8 mouse cellular contexts compared by ENCODE assay signal in the genomic region with DNA sequence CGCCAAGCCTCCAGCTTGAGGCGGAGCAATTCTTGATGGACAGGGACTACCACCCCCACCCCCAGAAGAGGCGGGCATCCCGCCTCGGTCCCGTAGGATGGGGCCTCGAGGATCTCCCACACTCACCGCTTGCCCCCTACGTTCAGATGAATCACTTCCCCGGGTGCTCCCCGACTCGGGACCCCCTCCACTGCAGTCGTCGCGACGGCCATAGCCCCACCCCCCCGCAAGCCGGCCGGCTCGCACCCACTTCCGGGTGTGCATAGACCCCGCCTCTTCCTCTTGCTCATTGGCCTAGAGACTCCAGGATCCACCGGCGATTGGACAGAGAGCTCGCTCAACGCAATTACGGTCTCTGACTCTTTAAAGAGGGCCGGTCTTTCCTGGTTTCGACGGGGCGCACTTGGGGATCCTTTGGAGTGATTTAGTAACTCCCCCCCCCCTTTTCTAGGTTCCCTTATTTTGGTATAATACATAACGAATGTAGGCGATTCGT. TPM values are rescaled to one million over a fixed set of nuclear protein-coding genes. Genes with fewer than 3 reads are reported as not detected.
DNase-seq lines count a peak whose midpoint lies in the region; ATAC-seq and TF ChIP-seq lines count a peak whose summit lies in the region.

Gene Shkbp1 (minus strand): TSS at position 275 of the 496 bp plus-strand sequence.

- H3K27me3 ChIP-seq in G1E (ENCODE audit: insufficient read depth, low read length), result no peaks in the 10 kb centered on the region
- H3K27me3 ChIP-seq in forebrain, embryonic 13.5 days, result peaks cover 36% of the 10 kb centered on the region
- no peaks in the 10 kb centered on the region for H3K27me3 ChIP-seq in heart, postnatal 0 days (ENCODE audit: control insufficient read depth, insufficient read depth, low read length)
- H3K27me3 ChIP-seq in liver, postnatal 0 days (ENCODE audit: insufficient read depth, low read length), result no peaks in the 10 kb centered on the region
- peaks cover 34% of the 10 kb centered on the region for H3K27me3 ChIP-seq in neural tube, embryonic 13.5 days

- H3K4me1 ChIP-seq in G1E (ENCODE audit: insufficient read depth, low read depth, low read length), result peaks cover 68% of the 10 kb centered on the region
- peaks cover 32% of the 10 kb centered on the region for H3K4me1 ChIP-seq in forebrain, embryonic 13.5 days
- H3K4me1 ChIP-seq in heart, postnatal 0 days (ENCODE audit: control insufficient read depth, insufficient read depth), result peaks cover 22% of the 10 kb centered on the region
- peaks cover 27% of the 10 kb centered on the region for H3K4me1 ChIP-seq in liver, postnatal 0 days (ENCODE audit: insufficient read depth)
- peaks cover 27% of the 10 kb centered on the region for H3K4me1 ChIP-seq in neural tube, embryonic 13.5 days (replicated peaks)

- no peaks in the 10 kb centered on the region for H3K9me3 ChIP-seq in G1E (replicated peaks)
- no peaks in the 10 kb centered on the region; the same call in 1 of the 2 replicates for H3K9me3 ChIP-seq in forebrain, embryonic 13.5 days (replicated peaks)
- H3K9me3 ChIP-seq in heart, postnatal 0 days (replicated peaks; ENCODE audit: control insufficient read depth, low read length), result no peaks in the 10 kb centered on the region
- H3K9me3 ChIP-seq in liver, postnatal 0 days (ENCODE audit: low read length), result no peaks in the 10 kb centered on the region
- H3K9me3 ChIP-seq in neural tube, embryonic 13.5 days, result no peaks in the 10 kb centered on the region

- H3K27ac ChIP-seq in forebrain, embryonic 13.5 days, result peak within 1 kb of the TSS; percentile 61
- H3K27ac ChIP-seq in heart, postnatal 0 days (ENCODE audit: low read depth), result peak within 1 kb of the TSS; percentile 61
- peak within 1 kb of the TSS; percentile 85 for H3K27ac ChIP-seq in liver, postnatal 0 days (ENCODE audit: low read depth)
- peak within 1 kb of the TSS; percentile 64 for H3K27ac ChIP-seq in neural tube, embryonic 13.5 days (replicated peaks)

- WGBS in forebrain, embryonic 13.5 days, result under 1% methylated on average over 34 of the region's 34 CpGs
- 1% methylated on average over 34 of the region's 34 CpGs for WGBS in heart, postnatal 0 days
- under 1% methylated on average over 34 of the region's 34 CpGs for WGBS in liver, postnatal 0 days (ENCODE audit: insufficient replicate concordance)
- under 1% methylated on average over 34 of the region's 34 CpGs for WGBS in neural tube, embryonic 13.5 days

- peak; percentile 96 for DNase-seq in G1E (ENCODE audit: low spot score)
- DNase-seq in heart, postnatal 0 days (ENCODE audit: low spot score), result peak; percentile 92
- DNase-seq in kidney, postnatal 36 days, result peak; percentile 91 to 94
- peak; percentile 91 for DNase-seq in liver, postnatal 0 days
- peak; percentile 85 for DNase-seq in testis, postnatal 10 days (ENCODE audit: low spot score)

- peaks cover 31% of the 10 kb centered on the region for H3K36me3 ChIP-seq in G1E (replicated peaks)
- H3K36me3 ChIP-seq in forebrain, embryonic 13.5 days (ENCODE audit: poor library complexity, severe bottlenecking), result peaks cover 31% of the 10 kb centered on the region
- peaks cover 8% of the 10 kb centered on the region; the same call in 1 of the 2 replicates for H3K36me3 ChIP-seq in heart, postnatal 0 days (replicated peaks; ENCODE audit: control insufficient read depth, insufficient read depth, low read length)
- H3K36me3 ChIP-seq in liver, postnatal 0 days (replicated peaks; ENCODE audit: insufficient read depth, low read length), result peaks cover 5% of the 10 kb centered on the region
- H3K36me3 ChIP-seq in neural tube, embryonic 13.5 days, result peaks cover 24% of the 10 kb centered on the region

- peak within 1 kb of the TSS; percentile 65 for H3K4me2 ChIP-seq in forebrain, embryonic 13.5 days
- peak within 1 kb of the TSS; percentile 69 for H3K4me2 ChIP-seq in heart, postnatal 0 days (ENCODE audit: low read depth, low read length)
- H3K4me2 ChIP-seq in liver, postnatal 0 days (ENCODE audit: low read depth, low read length), result peak within 1 kb of the TSS; percentile 86
- peak within 1 kb of the TSS; percentile 78 for H3K4me2 ChIP-seq in neural tube, embryonic 13.5 days

- peak; percentile 75 for ATAC-seq in G1E (ENCODE audit: extremely low read depth, insufficient number of reproducible peaks, low FRiP score, poor library complexity, severe bottlenecking)
- peak; percentile 87 for ATAC-seq in cerebellum, adult (ENCODE audit: insufficient number of reproducible peaks, low FRiP score, low TSS enrichment)
- peak; percentile 95 for ATAC-seq in forebrain, embryonic 13.5 days
- ATAC-seq in heart, postnatal 0 days (ENCODE audit: insufficient read depth, low read depth), result peak; percentile 96
- ATAC-seq in liver, postnatal 0 days, result peak; percentile 92
- peak; percentile 93 for ATAC-seq in neural tube, embryonic 13.5 days (ENCODE audit: low read depth)

- TF ChIP-seq CTCF in G1E (IDR thresholded peaks at IDR 0.05; ENCODE audit: low read depth, low read length), result no peak
- TF ChIP-seq CTCF in heart, postnatal 0 days (IDR thresholded peaks at IDR 0.05; ENCODE audit: low read depth), result no peak
- no peak for TF ChIP-seq CTCF in liver, postnatal 0 days (IDR thresholded peaks at IDR 0.05; ENCODE audit: low read depth)

- H3K4me3 ChIP-seq in G1E (ENCODE audit: low read depth, low read length), result peak within 1 kb of the TSS; percentile 81
- H3K4me3 ChIP-seq in forebrain, embryonic 13.5 days, result peak within 1 kb of the TSS; percentile 73
- peak within 1 kb of the TSS; percentile 72 for H3K4me3 ChIP-seq in heart, postnatal 0 days (ENCODE audit: low read depth, low read length)
- H3K4me3 ChIP-seq in liver, postnatal 0 days (ENCODE audit: low read depth, low read length), result peak within 1 kb of the TSS; percentile 75
- peak within 1 kb of the TSS; percentile 69 for H3K4me3 ChIP-seq in neural tube, embryonic 13.5 days

- no peak for TF ChIP-seq EP300 in heart, postnatal 0 days (IDR thresholded peaks at IDR 0.05; ENCODE audit: low read depth)
- TF ChIP-seq EP300 in liver, postnatal 0 days (IDR thresholded peaks at IDR 0.05; ENCODE audit: low read depth), result no peak

- peak within 1 kb of the TSS; percentile 86 for H3K9ac ChIP-seq in forebrain, embryonic 13.5 days
- peak within 1 kb of the TSS; percentile 44 for H3K9ac ChIP-seq in heart, postnatal 0 days (replicated peaks; ENCODE audit: low read depth, low read length)
- H3K9ac ChIP-seq in liver, postnatal 0 days (replicated peaks), result peak within 1 kb of the TSS; percentile 65
- peak within 1 kb of the TSS; percentile 85 for H3K9ac ChIP-seq in neural tube, embryonic 13.5 days

RNA-seq across cellular contexts. Expression of gene Shkbp1, which starts in this region (rescaled TPM):
- total RNA-seq in G1E (2014; fragmentation: Nextera tagmentation) (89.8 and 111 TPM in 2 replicates), G1E (2017) (27.4 and 29.5 TPM in 2 replicates)
- polyA plus RNA-seq in G1E (2012), result 218 and 220 TPM in 2 replicates
- 85.4 and 89.3 TPM in 2 replicates for polyA plus RNA-seq in forebrain, embryonic 13.5 days (2015; fragmentation: Nextera tagmentation; extraction: Ambion mirVana)
- 16.7 and 21.0 TPM in 2 replicates for total RNA-seq in heart, postnatal 0 days (2014; rRNA removed; ENCODE audit: low replicate concordance)
- polyA plus RNA-seq in heart, postnatal 0 days (2015; fragmentation: Nextera tagmentation; extraction: Ambion mirVana), result 14.2 and 18.3 TPM in 2 replicates
- polyA plus RNA-seq in liver, postnatal 0 days (2015; fragmentation: Nextera tagmentation; extraction: Ambion mirVana), result 9.5 and 10.9 TPM in 2 replicates
- 50.6 and 59.6 TPM in 2 replicates for polyA plus RNA-seq in neural tube, embryonic 13.5 days (2015; fragmentation: Nextera tagmentation; extraction: Ambion mirVana)

Comparison
In these comparisons a context has a peak if more than half of its experiments do, and no peak if none do; other contexts are left out.
1. Peak in every context shown above with its lines: DNase-seq, ATAC-seq, H3K4me3 ChIP-seq and H3K27ac ChIP-seq.